Mouse (Mus musculus) G1E-ER4 (cell line): ENCODE results near the gene Tln1. TPM values are rescaled to one million over a fixed set of nuclear protein-coding genes. Genes with fewer than 3 reads are reported as not detected.
A peak's percentile ranks its signal among the peaks of the same experiment; 100 is the strongest.

Source experiments
- GATA1 ChIP-seq: IDR thresholded peaks from one replicate; pipeline ENCODE4 v1.8.0; 2012; ENCODE audit warnings: low read length, inconsistent platforms
- polyA plus RNA-seq: library from polyadenylated mRNA; stranded (reverse); fragments of >175 nt; gene quantifications from 2 replicates; pipeline ENCODE4 v1.2.3, GENCODE M21; 2012

Tln1 gene
- 169 and 178 TPM in 2 replicates for polyA plus RNA-seq

GRCm38 (mm10) chr4:43561997-43562768, at the start of gene Tln1, which contains the start of gene Creb3:
TSS of gene Tln1 (minus strand) at chr4:43562691.
TSS of gene Creb3 (plus strand) at chr4:43562332.
- no peak for TF ChIP-seq GATA1

- TF ChIP-seq GATA1 = peak; percentile 15
These were observed 42.5 kb upstream of the Tln1 start for GRCm38 (mm10) chr4:43604751-43605685.

- no peak for TF ChIP-seq GATA1
These were observed 41.6 kb upstream of the Tln1 start for GRCm38 (mm10) chr4:43604099-43604498.

- peak; percentile 48 for TF ChIP-seq GATA1
These were observed 37.9 kb upstream of the Tln1 start for GRCm38 (mm10) chr4:43600195-43600934.

- no peak for TF ChIP-seq GATA1
These were observed 36.3 kb upstream of the Tln1 start for GRCm38 (mm10) chr4:43598650-43599380.

GRCm38 (mm10) chr4:43598200-43598599, 35.7 kb upstream of the Tln1 start:
- peak; percentile 93 for TF ChIP-seq GATA1

GRCm38 (mm10) chr4:43593453-43593852, 31.0 kb upstream of the Tln1 start:
- TF ChIP-seq GATA1 = no peak

- TF ChIP-seq GATA1 = no peak
These were observed 29.5 kb upstream of the Tln1 start for GRCm38 (mm10) chr4:43591961-43592360.

GRCm38 (mm10) chr4:43591543-43591942, 29.1 kb upstream of the Tln1 start:
- TF ChIP-seq GATA1 = no peak

GRCm38 (mm10) chr4:43587681-43588080, 25.2 kb upstream of the Tln1 start:
- no peak for TF ChIP-seq GATA1

- TF ChIP-seq GATA1 = no peak
These were observed 23.9 kb upstream of the Tln1 start for GRCm38 (mm10) chr4:43586411-43586810.

GRCm38 (mm10) chr4:43585682-43586081, 23.2 kb upstream of the Tln1 start:
- TF ChIP-seq GATA1 = no peak

- no peak for TF ChIP-seq GATA1
These were observed 22.2 kb upstream of the Tln1 start, which contains the start of gene Msmp for GRCm38 (mm10) chr4:43584444-43585416. TSS of gene Msmp (minus strand) at chr4:43584494.

- TF ChIP-seq GATA1 = no peak
These were observed 20.9 kb upstream of the Tln1 start for GRCm38 (mm10) chr4:43583421-43583820.
